Mouse (Mus musculus) bone marrow, adult 2 months (tissue): ENCODE results near the gene Kcng1. TPM values are rescaled to one million over a fixed set of nuclear protein-coding genes. Genes with fewer than 3 reads are reported as not detected.

Source experiments
- H3K27ac ChIP-seq: fragments of 200-500 bp; 2 replicates; pipeline ENCODE4 v1.5.1; 2012; ENCODE audit warnings: low read depth, mild to moderate bottlenecking, control low read depth, inconsistent platforms, low read length; ENCODE audit not compliant: control insufficient read depth, poor library complexity, insufficient read depth
- H3K4me1 ChIP-seq: fragments of 200-500 bp; 2 replicates; pipeline ENCODE4 v1.6.1; 2011; ENCODE audit warnings: low read length; ENCODE audit not compliant: control insufficient read depth, insufficient read depth
- H3K4me3 ChIP-seq: fragments of 200-500 bp; replicated peaks from 2 replicates; pipeline ENCODE3; 2011; ENCODE audit warnings: mild to moderate bottlenecking, low read depth, low read length, control low read depth; ENCODE audit not compliant: control insufficient read depth
- CTCF ChIP-seq: fragments of 200-500 bp; IDR thresholded peaks from 2 replicates; pipeline ENCODE4 v1.5.1; 2011; ENCODE audit warnings: low read length, control low read depth; ENCODE audit not compliant: control insufficient read depth, insufficient read depth
- POLR2A ChIP-seq: fragments of 200-500 bp; IDR thresholded peaks from 2 replicates; pipeline ENCODE4 v1.6.1; 2011; ENCODE audit warnings: low read depth, mild to moderate bottlenecking, control low read depth, low read length, borderline replicate concordance; ENCODE audit not compliant: control insufficient read depth
- WGBS: fragments of 180-500 bp; shearing (Covaris S2); methylation state at CpG from one replicate; pipeline ENCODE4 v1.1.7; 2018; 5-methylcytosine and 5-hydroxymethylcytosine counted together
- polyA plus RNA-seq: library from polyadenylated mRNA; stranded (reverse); fragments of >200 nt; gene quantifications from 2 replicates; pipeline ENCODE4 v1.2.4, GENCODE M21; 2011; ENCODE audit warnings: low replicate concordance; ENCODE audit not compliant: missing spikeins, insufficient read depth, insufficient read length

Kcng1 gene
- polyA plus RNA-seq, 1 experiment: not detected

DNA sequence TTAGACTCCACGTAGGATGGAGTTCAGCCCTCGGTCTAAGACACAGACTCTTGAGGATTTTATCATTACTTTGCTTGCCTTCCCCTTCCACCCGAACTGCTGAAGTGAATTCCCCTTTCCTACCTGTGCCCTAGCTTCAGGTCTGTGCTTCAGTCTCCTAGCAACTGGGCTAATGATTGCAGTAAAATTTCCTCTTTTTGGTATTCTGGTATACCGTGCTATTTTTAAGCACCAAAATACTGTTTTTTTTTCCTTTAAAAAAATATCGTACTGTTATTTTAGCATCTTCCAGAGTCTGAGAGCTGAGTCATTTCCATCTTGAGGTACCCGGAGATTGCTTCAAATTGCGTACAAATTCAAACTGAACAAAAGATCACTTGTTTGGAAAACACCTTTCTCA, 27.4 kb upstream of the Kcng1 start:
- Histone ChIP-seq H3K27ac (no peak overlapping the region), H3K4me1 (no peaks in the 10 kb centered on the region; the same call in 1 of the 2 replicates), H3K4me3 (no peak overlapping the region)
- TF ChIP-seq POLR2A (no peak), CTCF (no peak)
- WGBS: 6% methylated on average over 7 of the region's 7 CpGs

DNA sequence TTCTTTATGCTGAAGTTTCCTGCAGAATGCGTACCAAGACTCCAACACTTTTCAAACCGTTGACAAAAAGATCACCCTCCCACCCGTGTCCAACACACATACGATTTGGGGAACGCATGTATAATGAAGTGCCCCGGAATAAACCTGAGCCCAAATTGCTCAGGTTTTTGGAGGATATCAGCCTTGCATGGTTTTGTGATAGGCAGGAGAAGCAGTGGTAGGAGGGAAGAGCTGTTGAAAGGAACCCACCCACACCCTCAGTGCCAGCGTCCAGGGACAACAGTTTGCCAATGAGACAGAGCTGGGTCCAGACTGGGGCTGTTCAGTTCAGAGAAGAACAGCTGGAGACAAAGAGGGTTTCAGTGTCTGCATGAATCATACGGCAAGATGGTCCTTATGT, 18.1 kb upstream of the Kcng1 start:
- WGBS: 69% methylated on average over 8 of the region's 8 CpGs
- Histone ChIP-seq H3K27ac (no peak overlapping the region), H3K4me1 (no peaks in the 10 kb centered on the region), H3K4me3 (no peak overlapping the region)
- TF ChIP-seq CTCF: no peak
- no peak for TF ChIP-seq POLR2A

GRCm38 (mm10) chr2:168296530-168296929, 15.0 kb upstream of the Kcng1 start:
- Histone ChIP-seq H3K27ac (no peak overlapping the region), H3K4me3 (no peak overlapping the region), H3K4me1 (no peaks in the 10 kb centered on the region)
- 80% methylated on average over 10 of the region's 10 CpGs for WGBS
- no peak for TF ChIP-seq POLR2A
- peak; percentile 38; the same call in 1 of the 2 replicates for TF ChIP-seq CTCF

DNA sequence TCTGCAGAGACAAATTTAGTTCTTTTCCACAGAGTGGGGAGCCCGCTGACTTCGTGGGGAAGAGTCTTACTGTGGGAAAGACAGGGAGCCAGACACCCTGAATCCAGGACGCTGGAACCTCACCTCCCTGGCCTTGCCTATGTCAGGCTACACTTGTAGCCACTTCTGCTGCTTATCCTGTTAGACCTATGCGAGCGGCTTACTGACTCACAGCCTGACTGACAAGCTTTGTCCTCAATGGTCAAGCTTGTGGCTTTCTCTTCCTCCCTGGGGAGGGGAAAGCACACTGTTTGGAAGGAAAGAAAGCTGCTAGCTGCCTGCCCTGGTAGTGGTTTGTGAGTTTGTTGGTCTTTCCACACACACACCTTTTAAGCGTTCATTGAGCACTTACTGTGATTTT, 11.0 kb upstream of the Kcng1 start:
- no peak for TF ChIP-seq CTCF
- no peak for TF ChIP-seq POLR2A
- no peak overlapping the region for H3K4me3 ChIP-seq
- no peak overlapping the region for H3K27ac ChIP-seq
- H3K4me1 ChIP-seq: no peaks in the 10 kb centered on the region
- WGBS: 2% methylated on average over 6 of the region's 6 CpGs

GRCm38 (mm10) chr2:168292041-168292440, 10.5 kb upstream of the Kcng1 start:
- H3K27ac ChIP-seq: no peak overlapping the region
- H3K4me3 ChIP-seq: no peak overlapping the region
- no peak for TF ChIP-seq CTCF
- no peak for TF ChIP-seq POLR2A
- H3K4me1 ChIP-seq: no peaks in the 10 kb centered on the region
- 4% methylated on average over 10 of the region's 10 CpGs for WGBS

GRCm38 (mm10) chr2:168289851-168290250, 8.3 kb upstream of the Kcng1 start:
- H3K4me1 ChIP-seq: no peaks in the 10 kb centered on the region
- WGBS: 76% methylated on average over 2 of the region's 2 CpGs
- no peak for TF ChIP-seq POLR2A
- no peak for TF ChIP-seq CTCF
- no peak overlapping the region for H3K27ac ChIP-seq
- H3K4me3 ChIP-seq: no peak overlapping the region

DNA sequence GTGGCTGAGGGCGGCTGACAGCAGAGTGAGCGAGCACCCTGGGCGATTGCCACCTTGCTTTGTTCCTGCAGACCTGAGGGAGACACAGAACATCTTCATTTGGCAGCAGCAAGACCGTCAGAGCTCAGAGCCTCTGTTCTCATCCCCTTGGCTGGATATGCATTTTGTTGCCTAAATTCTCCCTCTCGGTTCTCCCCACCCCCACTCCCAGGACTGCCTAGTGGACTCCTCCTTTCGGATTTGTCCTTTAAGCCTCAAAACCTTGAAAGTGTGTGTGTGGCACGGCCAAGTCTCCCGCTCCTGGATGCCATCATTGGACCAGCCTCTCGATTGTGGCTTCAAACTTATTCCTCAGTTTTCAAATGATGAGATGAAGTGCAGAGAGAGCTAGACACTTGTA, 7.5 kb upstream of the Kcng1 start:
- no peak overlapping the region for H3K27ac ChIP-seq
- H3K4me3 ChIP-seq: no peak overlapping the region
- H3K4me1 ChIP-seq: no peaks in the 10 kb centered on the region
- TF ChIP-seq POLR2A (no peak), CTCF (no peak)
- WGBS: 59% methylated on average over 9 of the region's 9 CpGs

- H3K27ac ChIP-seq: no peak overlapping the region
- H3K4me3 ChIP-seq: no peak overlapping the region
- no peak for TF ChIP-seq POLR2A
- no peak for TF ChIP-seq CTCF
- WGBS: 35% methylated on average over 3 of the region's 3 CpGs
- no peaks in the 10 kb centered on the region for H3K4me1 ChIP-seq
Observed at GRCm38 (mm10) chr2:168286987-168287386, 5.5 kb upstream of the Kcng1 start.

DNA sequence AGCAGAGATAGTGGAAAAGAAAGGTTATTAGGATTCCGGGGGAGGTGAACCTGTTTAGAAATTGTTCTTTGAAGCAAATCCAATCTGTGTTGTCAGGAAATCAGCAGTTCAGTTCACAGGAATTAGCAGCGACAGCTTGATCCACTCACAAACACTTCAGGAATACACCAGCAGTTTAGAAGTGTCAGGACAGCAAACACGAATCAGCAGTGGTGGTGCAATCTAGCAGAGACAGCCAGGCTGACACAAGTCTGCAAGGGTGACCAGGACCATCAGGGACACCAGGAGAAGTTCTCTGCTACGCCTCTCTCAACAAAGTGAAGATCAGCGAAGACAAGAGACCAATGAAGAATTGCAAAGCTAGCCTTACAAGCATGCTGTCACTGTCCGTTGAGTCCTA, 3.6 kb upstream of the Kcng1 start:
- TF ChIP-seq CTCF (no peak), POLR2A (no peak)
- H3K4me1 ChIP-seq: no peaks in the 10 kb centered on the region
- 81% methylated on average over 6 of the region's 6 CpGs for WGBS

More for the DNA sequence above, 3.6 kb upstream of the Kcng1 start:
- Histone ChIP-seq H3K4me3 (no peak overlapping the region), H3K27ac (no peak overlapping the region)
